Mouse (Mus musculus) frontal cortex, postnatal 36 days (tissue): ENCODE results near the gene Rnf38.

ENCODE experiments used
- DNase-seq, 2 experiments: peaks; one replicate each; pipeline ENCODE4 v3.0.0; 2022; ENCODE audit warnings: low spot score in 2 of 2

Rnf38 gene

GRCm38 (mm10) chr4:44224141-44224540 is 9.4 kb downstream of the Rnf38 start:
- DNase-seq, result no peak

- DNase-seq, result no peak
Measured at GRCm38 (mm10) chr4:44223444-44223843, 10.1 kb downstream of the Rnf38 start.

- no peak for DNase-seq
Measured at GRCm38 (mm10) chr4:44216797-44217442, 16.7 kb downstream of the Rnf38 start.

- no peak for DNase-seq
Measured at GRCm38 (mm10) chr4:44199968-44200367, 33.6 kb downstream of the Rnf38 start.

GRCm38 (mm10) chr4:44187431-44187830 is 46.2 kb downstream of the Rnf38 start:
- no peak for DNase-seq

- no peak for DNase-seq
Measured at GRCm38 (mm10) chr4:44183862-44184261, 49.7 kb downstream of the Rnf38 start.

GRCm38 (mm10) chr4:44179748-44180147 is 53.8 kb downstream of the Rnf38 start:
- no peak for DNase-seq

- DNase-seq, result peak; percentile 26 to 59
Measured at GRCm38 (mm10) chr4:44173177-44173576, 60.4 kb downstream of the Rnf38 start.

GRCm38 (mm10) chr4:44172676-44173075 is 60.9 kb downstream of the Rnf38 start:
- no peak for DNase-seq

GRCm38 (mm10) chr4:44169884-44170283 is 63.7 kb downstream of the Rnf38 start:
- no peak for DNase-seq

- DNase-seq, result no peak
Measured at GRCm38 (mm10) chr4:44168816-44169215, 64.8 kb downstream of the Rnf38 start.

- DNase-seq, result peak; percentile 86 to 89
Measured at GRCm38 (mm10) chr4:44168231-44168647, 65.3 kb downstream of the Rnf38 start.

- peak; percentile 63 to 67 for DNase-seq
Measured at GRCm38 (mm10) chr4:44167397-44168121, 66.0 kb downstream of the Rnf38 start.

- DNase-seq, result no peak
Measured at GRCm38 (mm10) chr4:44166702-44167396, 66.7 kb downstream of the Rnf38 start.

- DNase-seq, result no peak
Measured at GRCm38 (mm10) chr4:44164621-44165020, 69.0 kb downstream of the Rnf38 start.

GRCm38 (mm10) chr4:44163034-44163433 is 70.6 kb downstream of the Rnf38 start:
- no peak for DNase-seq

- DNase-seq, result no peak
Measured at GRCm38 (mm10) chr4:44160990-44161689, 72.4 kb downstream of the Rnf38 start.

- DNase-seq, result no peak
Measured at GRCm38 (mm10) chr4:44159839-44160238, 73.8 kb downstream of the Rnf38 start.

- no peak for DNase-seq
Measured at GRCm38 (mm10) chr4:44156481-44156880, 77.1 kb downstream of the Rnf38 start.

- no peak for DNase-seq
Measured at GRCm38 (mm10) chr4:44154884-44155283, 78.7 kb downstream of the Rnf38 start.

GRCm38 (mm10) chr4:44152904-44153303 is 80.7 kb downstream of the Rnf38 start:
- DNase-seq, result no peak

GRCm38 (mm10) chr4:44126805-44127204 is 106.8 kb downstream of the Rnf38 start:
- DNase-seq, result no peak
